Mouse (Mus musculus) effector memory CD4-positive, alpha-beta T cell, adult 7 months (primary cell): Measurements from ENCODE around the gene Il18. TPM values are rescaled to one million over a fixed set of nuclear protein-coding genes. Genes with fewer than 3 reads are reported as not detected.

Experiments
- polyA plus RNA-seq: library from polyadenylated mRNA; unstranded; fragments of 100-300 nt; shearing (Covaris generic); gene quantifications from one replicate; pipeline ENCODE4 v1.2.1, GENCODE M21; 2017

The Il18 gene
- polyA plus RNA-seq = 3.3 TPM

DNA sequence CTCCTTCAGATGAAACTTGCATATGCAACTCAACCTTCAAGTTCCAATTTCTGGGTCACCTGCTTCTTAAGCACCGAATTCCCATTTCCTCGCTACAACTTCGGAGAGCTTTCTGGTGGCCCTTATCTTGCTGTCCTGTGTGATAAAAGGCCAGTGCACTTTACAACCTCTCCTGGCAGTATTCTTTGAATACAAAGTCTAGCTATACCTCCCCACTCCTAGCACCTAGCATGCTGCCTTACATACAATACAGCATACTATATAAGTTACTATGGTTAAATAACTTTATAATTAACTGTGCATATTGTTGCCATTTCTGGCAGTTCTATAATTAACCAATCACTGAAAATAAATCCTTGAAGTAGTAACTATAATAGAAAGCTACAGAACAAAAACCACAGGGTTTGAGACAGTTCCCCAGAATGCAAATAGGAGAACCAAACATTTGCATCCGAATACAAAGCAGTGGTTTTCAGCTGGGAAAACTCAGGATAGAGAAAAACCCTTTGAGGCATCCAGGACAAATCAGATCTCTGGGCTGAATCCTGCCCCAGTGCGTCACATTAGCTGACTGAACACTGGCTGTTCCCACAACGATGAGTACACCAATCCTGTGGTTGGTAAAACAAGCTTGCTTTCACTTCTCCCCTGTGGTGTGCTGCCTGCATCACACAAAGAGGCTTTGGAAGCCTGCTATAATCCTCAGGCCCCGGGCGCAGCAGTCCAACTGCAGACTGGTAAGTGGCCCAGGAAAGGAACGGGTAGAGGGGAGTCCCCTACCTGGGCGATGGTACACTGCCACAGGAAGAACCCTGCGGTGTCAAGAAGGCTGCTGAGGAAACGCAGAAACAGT, at the start of gene Il18:
TSS of gene Il18 (plus strand) at position 587 of the 853 bp plus-strand sequence.

DNA sequence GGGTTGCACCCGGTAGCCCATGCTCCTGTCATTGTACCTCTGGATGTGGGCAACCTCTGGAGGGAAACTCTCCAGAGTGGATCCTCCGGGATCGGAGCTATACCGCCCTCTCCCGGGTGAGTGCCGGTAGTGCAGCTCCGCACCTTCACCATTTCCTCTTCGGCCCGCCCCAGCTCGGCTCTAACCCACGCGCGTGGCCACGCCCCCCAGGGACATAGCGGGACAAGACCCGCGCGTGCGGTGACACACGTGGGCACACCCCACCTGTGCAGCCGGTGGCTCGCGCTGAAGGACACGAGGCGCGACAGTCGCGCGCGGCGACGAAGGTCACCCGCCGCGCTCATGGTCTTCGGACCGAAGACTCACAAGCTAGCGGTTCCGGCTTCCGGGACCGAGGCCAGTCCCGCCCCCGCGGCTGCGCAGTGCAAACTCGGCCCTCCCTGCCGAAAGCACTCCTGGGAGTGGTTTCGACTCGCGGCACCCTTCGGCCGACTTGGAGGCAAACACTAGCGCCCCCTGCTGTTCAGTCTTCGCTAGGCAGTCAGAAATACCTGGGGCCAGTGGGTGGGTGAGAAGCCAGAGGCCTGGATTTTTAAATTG, 26.2 kb upstream of the Il18 start, which contains the start of gene Pts:
TSS of gene Pts (minus strand) at position 432 of the 600 bp plus-strand sequence.

DNA sequence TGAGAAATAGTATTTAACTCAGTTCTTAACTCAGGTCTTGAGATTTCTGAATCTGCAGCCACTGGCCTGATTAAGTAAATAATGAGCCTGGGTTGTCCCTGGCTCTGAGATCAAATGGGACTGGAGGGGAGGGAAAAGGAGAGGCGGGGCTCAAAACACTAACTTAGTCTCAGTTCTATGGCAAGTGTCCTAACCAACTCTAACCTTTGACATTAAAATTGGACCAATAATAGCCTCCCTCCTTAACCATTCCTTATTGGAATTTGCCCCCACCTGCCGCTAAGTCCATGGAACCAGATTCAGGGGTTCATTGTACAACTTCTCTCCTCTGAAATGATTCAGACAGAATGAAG, 443 bp downstream of the Il18 start, which contains the start of gene Bco2:
TSS of gene Bco2 (minus strand) at position 88 of the 353 bp plus-strand sequence.

DNA sequence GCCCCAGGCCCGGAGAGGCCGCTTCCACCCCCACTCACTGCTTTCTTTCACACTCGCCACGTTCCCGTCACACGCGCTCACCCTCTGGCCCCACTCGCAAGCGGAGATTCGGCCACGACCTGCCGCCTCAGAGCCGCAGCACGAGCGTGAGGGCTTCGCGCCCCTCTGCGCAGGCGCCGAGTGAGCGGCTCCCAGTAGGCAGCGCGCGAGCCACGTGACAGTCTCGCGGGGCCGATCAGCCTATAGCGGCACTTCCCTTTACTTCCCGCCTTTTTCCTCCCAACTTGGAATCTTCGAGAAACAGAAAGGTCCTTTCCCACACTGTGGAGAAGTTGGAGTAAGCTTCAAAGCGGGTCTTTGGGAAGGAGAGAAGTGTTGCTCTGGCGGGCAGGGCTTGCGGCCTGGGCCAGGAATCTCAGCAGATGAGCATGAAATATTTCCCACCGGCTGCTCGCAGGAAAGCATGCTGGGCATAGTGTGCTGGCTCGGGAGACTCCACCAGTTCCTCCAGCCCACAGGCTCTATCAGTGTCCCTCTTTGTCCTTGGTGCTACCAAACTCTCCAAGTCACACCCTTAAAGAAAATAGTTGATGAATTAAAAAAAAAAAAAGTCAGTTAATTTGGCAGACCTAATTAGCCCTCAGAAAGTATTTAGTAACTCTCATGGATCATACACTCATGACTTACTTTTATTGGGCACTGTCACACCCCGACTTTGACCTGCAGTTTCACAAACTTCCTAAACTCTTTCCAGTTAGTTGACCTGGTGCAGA, 6.7 kb downstream of the Il18 start, which contains the start of gene Tex12:
TSS of gene Tex12 (minus strand) at position 181 of the 773 bp plus-strand sequence.

DNA sequence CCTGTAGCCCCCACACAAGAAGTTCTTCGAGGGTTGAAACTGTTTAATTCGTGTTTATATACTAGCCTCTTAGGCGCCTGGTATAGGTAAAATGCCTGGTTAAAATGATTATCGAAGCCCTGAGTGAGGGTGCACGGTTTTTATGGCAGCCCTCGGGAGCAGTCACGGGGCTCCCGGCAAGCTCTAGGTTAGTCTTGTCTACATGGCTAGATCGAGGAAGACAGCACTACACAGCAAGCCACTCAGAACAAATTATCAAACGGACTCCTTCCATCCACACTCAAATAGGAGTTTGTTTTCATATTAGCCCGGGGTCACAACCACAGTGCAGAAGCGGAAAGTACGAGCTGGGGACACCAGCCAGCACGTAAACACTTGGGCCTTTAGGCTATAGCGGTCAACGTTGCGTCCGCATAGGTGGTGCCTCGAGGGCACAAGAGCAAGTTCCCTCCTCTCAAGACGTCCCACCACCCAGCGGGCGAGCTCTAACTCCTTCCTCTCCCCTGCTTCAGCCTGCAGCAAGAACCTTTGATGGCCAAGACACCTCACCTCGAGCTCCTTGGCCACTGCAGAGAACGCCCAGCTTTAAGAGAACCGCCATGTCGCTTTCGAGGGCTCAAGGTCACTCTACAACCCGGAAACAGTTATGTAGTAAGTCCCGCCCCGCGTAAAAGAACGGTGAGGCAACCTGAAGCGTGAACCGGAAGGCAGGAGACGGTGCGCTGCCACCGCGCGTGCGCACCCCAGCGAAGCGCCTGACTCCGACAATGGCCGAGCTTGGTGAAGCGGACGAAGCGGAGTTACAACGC, 48.8 kb downstream of the Il18 start, which contains the start of the genes Sdhd and Timm8b:
TSS of gene Sdhd (minus strand) at position 624 of the 809 bp plus-strand sequence.
TSS of gene Timm8b (plus strand) at position 722 of the 809 bp plus-strand sequence.

DNA sequence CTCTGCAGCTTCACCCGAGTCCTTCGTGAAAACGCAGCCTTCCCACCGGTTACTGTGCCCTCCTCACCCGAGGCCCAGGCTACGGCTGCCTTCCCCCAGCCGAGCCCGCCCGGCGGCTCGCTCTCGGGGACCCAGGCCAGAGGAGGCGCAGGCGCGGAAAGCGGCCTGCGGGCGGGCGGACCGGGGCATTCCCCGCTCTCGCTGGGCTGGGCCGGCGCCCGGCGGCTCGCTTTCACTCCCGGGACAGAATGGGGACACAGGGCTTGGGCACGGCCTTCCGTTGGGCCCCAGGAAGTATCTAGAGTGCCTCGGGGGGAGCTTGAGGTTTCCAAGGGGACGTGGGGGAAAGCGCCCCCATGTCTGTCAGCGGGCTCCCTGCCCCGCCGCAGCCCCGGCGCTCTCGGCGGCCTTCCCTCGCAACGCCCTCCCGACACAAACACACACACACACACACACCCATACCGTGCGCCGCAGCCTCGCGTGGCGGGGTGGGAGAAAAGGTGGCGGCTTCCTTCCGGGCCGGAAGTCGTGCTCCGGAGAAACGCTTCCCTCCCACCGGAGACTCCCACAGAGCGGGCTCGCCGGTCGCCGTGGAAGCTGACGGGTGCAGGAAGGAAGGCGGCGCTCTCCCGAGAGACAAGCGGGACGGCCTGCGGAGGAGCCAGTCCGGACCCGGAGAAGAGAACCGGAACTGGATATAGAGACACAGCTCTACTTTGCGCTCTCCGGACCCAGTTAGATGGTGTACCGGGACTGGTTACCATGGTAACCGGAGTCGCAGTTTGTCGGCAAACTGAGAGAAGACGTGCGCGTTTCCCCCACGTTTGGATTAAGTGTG, 62.4 kb downstream of the Il18 start, which contains the start of the genes Pih1d2 and Nkapd1:
TSS of gene Pih1d2 (plus strand) at position 556 of the 838 bp plus-strand sequence.
TSS of gene Nkapd1 (minus strand) at position 699 of the 838 bp plus-strand sequence.

Other genes with a start within 250 kb of the Il18 start
- gene Rpl10-ps3, start 209.9 kb upstream of the Il18 start, polyA plus RNA-seq = 665 TPM
- not detected for gene Plet1, start 60.3 kb upstream of the Il18 start, polyA plus RNA-seq
- 42.5 TPM for gene Pts, start 26.1 kb upstream of the Il18 start, polyA plus RNA-seq
- 0.18 TPM for gene Bco2, start 354 bp downstream of the Il18 start, polyA plus RNA-seq
- not detected for gene Tex12, start 6.5 kb downstream of the Il18 start, polyA plus RNA-seq
- 101 TPM for gene Sdhd, start 49.0 kb downstream of the Il18 start, polyA plus RNA-seq
- gene Timm8b, start 49.1 kb downstream of the Il18 start, polyA plus RNA-seq = 61.0 TPM
- gene Pih1d2, start 62.5 kb downstream of the Il18 start, polyA plus RNA-seq = 2.7 TPM
- gene Nkapd1, start 62.6 kb downstream of the Il18 start, polyA plus RNA-seq = 27.3 TPM
- 33.5 TPM for gene Dlat, start 105.0 kb downstream of the Il18 start, polyA plus RNA-seq
- not detected for gene Dixdc1, start 184.7 kb downstream of the Il18 start, polyA plus RNA-seq
- not detected for gene 2310030G06Rik, start 191.7 kb downstream of the Il18 start, polyA plus RNA-seq
- gene Cryab, start 196.5 kb downstream of the Il18 start, polyA plus RNA-seq = not detected
- not detected for gene Hspb2, start 197.5 kb downstream of the Il18 start, polyA plus RNA-seq
- 6.9 TPM for gene Fdxacb1, start 213.4 kb downstream of the Il18 start, polyA plus RNA-seq
- 22.8 TPM for gene Alg9, start 220.2 kb downstream of the Il18 start, polyA plus RNA-seq
- gene 1110032A03Rik, start 220.7 kb downstream of the Il18 start, polyA plus RNA-seq = 8.7 TPM